Mouse (Mus musculus) frontal cortex, postnatal 10 days (tissue): ENCODE data around the gene Tbx18.

Experiments used
- DNase-seq, 2 experiments: peaks; one replicate each; pipeline ENCODE4 v3.0.0; 2022; ENCODE audit warnings: low spot score in 2 of 2, mixed read lengths in 1 of 2

The Tbx18 gene

DNA sequence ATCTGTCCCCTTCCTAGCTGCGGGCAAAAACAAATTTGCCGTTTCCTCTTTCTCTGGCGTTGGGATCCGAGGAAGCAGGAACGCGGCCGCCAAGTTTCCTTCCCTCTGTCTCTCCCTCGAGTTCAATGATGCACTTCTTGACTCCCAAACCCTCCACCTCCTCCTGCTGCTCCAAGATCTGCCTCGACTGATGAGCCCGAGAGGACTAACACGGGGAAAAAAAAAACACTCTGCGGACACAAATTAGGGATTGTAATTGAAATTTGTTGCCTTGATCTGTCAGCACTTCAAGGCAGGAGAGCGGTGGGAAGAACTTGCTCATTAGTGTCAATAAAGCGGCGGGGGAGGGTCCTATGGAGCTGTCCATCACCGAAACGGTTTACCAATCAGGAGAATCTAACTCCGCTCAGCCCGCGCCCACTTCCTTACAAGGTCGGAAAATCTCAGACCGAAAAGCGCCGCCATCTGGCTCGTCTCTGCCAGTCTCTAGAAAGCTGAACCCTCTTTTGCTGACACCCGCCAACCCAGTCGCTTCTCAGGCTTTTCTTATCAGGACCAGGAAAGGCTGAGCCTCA, at the start of gene Tbx18:
Gene Tbx18 (minus strand): TSS at position 300 of the 575 bp plus-strand sequence.
- peak in 1 of 2 experiments; percentile 48 for DNase-seq

DNA sequence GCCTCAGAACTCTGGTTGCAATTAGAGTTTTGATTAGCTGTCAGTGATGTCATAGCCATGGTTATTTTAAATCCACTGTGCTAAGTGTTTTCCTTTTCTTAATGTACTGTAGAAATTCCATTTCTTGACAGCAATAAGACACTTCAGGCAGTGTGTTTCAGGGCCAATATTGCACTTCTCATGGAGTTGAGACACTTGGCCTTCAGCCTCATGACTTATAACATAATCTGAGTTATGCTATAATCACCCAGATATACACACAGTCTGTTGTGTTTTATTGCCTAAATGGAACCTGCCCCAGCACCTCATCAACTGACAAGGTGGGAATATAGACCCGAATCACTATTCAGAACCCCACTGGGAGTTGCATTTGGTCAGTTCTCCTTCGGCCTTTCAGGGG, 42.9 kb upstream of the Tbx18 start:
- DNase-seq: no peak

DNA sequence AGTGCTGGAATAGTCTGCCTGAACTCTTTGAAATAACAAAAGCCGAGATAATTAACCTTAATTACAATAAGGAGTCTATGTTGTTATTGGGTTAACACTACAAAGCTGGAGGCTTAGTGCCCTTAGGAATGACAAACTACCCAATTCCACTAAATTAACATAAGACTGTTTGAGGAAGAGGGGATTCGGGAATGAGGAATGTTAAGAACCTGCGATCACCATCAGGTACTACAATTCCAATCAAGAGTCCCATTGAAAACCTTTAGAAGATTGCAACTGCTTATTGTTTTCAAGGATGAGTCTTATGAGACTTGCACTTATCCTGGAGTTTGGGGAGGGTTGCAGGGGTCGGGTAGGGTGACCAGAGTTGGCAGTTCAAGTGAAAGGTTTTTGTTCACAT, 24.6 kb upstream of the Tbx18 start:
- DNase-seq: no peak

DNA sequence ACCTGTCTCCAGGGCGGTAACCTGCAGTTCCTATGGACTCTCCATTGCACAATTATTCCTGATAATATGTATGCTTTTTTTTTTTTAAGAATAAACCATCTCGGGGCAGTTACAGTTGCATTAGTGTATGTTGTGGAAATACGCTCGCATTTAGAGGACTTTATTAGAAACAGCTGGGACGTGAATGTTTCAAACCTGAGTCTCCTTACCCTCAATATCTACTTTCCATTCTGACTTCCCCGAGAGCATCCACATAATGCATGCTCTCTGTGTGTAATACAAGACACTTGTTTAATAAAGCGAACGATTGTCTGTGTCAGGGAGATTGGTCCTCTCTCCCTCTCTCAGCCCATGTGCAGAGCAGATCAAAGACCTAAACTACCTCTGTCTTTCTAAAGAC, 10.5 kb upstream of the Tbx18 start:
- DNase-seq: no peak

DNA sequence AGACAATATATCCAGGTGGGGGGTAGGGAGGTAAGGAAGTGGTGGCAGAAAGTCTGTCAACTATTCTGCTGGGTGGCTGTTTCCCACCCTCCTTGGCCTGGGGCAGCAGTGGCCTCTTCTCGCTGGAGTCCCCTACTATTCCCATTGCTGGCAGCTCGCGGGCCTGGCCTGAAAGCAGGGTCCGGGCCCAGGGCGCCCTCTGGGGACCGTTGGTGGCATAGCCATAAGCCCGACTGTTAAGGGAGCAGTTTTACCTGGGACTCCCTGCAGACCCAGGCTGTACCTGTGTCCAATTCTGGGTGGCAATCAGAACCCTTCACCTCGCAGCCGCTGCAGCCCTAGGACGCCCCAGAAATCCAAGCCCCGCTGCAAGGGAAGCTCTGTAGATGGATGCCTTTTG, 9.6 kb upstream of the Tbx18 start:
- DNase-seq: peak in 1 of 2 experiments; percentile 32

DNA sequence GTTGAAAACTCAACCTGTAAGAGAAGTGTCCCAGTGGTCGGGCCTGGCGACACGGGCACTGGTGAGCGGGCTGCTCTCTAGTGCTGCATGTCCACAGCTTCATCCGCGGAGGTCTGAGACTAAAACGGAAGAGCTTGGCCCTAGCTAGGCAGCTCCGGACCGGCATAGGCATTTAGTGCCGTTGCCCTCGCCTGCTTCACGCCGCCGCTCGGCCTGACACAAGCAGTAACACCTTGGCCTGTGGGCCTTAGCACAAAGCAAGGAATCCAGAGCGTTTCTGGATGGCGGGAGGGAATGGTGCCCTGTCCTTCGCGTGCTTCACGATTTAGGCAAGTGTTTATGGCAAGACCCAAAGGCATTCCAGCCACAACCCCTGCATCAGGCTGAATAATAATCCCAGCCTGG, 9.2 kb upstream of the Tbx18 start:
- DNase-seq: no peak

DNA sequence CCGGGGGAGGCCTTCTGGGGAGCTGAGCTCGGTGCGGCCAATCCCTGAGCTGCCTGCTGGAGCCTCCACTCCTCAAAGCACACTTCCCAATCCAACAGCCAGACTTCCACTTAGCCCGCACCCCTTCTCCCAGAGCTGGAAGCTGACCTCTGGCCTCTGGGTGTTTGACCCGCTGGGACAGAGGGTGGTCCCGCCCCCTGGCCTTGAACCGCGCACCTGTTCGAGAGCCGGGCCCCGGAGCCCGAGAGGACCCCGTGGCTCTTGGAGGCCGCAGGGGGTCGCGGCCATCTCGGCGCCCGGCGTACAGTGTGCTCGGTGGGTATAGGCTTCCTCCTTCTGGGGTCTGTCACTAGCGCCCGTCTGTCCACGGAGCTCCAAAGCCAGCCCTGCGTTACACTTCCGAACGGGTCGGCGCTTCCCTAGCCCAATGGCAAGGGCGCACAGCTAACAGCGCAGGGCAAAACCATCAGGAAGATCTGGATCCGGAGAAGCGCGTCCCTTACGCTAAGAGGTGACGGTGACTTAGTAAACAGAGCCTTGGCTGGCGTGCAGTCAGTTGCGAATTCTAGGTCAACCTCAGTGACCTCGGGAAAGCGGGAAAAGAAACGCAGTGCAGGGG, 8.6 kb upstream of the Tbx18 start:
- DNase-seq: no peak

DNA sequence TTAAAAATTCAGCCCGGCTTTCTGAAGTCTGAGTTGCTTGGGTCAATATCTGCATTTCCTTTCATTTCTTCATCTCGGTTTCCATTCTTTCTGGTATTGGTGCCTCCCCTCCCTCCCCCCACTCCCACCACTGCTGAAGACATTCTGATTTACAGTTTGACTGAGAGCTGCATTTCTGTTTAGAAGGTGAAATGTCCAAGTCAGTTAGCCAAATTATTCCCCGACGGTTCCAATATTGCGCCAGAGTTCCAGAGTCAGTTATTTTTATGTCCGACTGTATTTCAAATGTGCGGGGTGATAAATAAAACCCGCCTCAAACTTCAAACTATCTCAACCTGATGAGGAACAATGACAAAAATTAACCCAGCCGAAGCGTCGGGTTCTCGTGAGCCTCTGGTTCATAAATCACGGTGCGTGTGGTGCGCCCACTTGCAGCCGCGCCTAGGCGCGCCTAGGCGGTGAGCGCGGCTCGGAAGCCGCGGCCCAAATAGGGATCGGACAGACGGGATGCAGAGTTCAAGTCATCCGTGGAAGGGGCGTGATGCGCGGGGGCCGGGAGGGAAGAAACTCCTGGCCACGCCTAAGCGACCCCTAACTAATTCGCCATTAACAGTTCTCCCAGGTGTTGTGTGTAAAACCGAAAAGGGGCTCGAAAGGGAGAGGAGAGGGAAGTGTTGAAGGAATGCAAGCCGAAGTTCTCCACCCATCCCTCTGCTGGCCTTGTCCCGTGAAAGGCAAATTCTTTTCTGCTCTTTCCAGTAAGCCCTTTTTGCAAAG, 7.9 kb upstream of the Tbx18 start:
- DNase-seq: no peak

DNA sequence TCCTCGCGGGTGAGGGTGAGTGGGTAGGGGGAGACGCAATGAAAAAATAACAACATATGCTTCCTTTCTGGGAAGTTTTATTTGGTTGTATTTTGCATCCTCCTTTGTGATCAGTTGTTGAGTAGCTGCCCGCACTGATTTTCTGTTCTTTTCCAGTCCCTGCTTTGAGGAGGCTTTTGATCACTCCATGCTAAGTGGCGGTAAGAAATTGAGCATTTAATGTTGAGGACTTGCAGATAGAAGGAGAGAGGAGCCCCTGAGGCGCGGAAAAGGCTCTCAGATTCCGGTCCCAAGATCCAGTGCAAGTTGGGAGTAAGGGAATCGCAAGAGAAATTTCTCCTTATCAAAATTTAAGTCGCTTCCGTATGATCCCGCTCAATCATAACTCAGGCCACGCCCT, 7.1 kb upstream of the Tbx18 start:
- no peak for DNase-seq

DNA sequence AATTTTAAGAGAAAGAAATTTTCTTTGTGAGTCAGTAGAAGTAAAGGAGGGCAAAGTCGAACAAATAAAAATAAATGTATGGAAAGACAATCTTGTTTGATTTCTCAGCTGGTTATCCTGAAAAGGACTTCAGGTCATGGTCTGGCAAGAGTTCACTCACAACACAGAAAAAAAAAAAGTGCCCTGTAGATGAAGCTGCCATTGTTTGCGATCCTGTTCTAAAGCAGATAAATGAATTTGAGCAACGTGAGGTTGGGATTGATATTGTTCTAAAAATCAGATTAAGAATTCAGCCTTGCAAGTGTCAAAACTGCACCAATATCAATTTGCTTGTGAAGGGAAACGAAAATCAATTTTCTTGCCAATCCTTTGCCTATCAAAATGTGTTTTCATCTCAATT, 6.2 kb upstream of the Tbx18 start:
- no peak for DNase-seq

DNA sequence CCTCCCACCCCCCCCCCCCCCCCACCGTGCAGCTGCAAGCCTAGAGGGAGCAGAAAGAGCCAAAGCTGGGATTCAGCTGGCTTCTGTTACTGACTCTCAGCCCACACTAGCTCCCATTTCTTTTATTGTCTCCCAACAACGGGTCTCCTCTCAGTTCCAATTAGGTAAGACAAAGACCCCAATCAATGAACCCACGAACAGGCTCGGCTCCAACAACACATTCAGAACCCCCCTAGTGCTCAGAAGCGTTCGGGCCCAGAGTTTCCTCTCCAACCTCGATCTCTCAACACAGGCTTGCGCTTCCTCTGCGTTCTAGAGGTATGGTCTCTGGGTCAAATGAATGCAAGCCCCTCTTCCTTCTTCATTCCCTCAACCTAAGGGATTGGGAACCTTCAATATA, 4.0 kb upstream of the Tbx18 start:
- no peak for DNase-seq

DNA sequence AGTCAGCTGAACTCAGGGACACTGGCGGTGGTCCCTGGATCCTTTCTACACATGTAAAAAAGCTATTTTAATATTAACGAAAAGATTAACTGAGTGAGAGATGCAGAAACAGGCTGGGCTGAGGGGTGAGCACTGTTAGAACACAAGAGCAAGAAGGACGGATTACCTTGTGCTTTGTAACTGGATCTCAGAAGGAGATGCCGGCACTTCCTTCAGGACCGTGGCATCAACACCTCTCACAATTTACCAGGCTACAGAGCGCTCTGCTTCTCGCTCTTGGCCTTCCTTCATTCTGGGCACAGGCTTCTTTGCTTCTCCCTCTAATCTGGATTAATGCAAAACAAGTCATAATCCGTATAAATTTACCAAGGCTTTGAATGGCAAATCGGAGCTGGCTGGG, 3.6 kb upstream of the Tbx18 start:
- no peak for DNase-seq

DNA sequence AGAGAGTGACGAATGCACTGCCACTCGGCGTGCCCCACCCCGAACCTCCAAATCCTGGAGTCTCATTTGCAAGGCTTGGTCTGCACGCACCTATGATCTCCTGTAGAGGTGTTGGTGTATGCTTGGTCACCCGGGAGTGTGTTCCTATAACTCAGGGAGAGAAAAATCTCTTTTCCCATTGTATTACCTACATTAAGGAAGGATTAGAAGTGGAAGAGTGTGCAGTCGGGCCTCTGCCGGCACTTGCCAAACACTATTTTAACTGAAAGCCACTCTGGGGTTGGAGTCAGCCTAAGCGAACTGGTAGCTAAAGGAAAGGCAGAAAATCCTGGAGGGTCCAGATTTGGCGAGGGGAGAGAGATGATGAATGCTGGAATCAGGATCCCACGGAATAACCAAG, 2.7 kb upstream of the Tbx18 start:
- no peak for DNase-seq

DNA sequence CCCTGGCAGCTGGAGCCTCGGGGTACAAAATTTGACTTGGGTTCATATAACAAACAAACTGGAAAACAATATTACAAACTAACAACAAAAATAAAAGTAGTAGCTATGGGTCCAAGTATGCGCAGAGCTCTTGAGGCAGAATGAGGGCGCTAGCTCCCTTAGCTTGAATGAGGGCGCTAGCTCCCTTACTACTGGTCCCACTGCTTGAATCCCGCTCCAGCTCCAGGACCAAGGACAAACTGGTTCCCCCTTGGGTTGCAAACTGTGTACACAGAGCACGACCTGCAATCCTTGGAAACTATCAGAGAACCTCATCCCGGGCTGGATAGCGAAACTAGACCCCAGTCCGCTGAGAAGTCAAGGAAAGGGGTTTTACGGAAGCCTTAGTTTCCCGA, 2.2 kb upstream of the Tbx18 start:
- no peak for DNase-seq

DNA sequence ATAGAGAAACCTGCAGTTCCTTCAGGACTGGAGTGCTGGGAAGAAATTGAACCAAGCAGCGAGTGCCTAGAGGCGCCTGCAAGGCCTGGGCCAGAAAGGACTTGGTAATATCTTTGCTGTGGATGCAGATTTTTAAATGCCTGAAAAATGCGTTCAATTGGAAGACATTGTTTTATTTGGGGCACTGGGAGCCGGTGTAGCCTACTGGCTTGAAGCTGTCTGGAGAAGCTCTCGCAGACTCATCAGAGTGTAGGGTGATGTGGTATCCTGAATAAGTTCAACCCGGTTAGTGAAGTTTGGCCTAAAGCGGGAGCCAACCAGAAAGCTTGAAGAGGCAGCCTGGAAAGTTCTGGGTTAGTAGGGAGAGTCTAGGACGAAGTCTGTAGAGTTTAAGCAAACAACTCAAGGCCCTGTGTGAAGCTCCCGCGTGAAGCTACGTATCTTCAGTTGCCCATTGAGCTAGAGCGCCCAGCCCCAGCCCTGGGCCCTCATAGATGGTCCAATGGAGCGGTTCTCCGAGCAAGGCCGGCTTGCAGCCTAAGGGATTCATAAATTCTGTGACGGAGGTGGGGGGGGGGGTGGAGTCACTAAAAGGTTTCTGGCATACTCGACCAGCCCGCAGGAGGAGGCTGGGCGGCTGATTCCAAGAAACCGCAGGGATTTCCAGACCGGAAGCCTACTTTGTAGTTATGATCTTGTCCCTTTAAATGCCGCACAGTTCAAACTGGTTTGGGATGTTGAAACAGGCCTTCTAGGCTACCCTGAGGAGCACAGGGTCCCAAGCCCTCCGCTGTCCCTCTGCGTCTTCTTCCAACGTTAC, 1.6 kb upstream of the Tbx18 start:
- no peak for DNase-seq

DNA sequence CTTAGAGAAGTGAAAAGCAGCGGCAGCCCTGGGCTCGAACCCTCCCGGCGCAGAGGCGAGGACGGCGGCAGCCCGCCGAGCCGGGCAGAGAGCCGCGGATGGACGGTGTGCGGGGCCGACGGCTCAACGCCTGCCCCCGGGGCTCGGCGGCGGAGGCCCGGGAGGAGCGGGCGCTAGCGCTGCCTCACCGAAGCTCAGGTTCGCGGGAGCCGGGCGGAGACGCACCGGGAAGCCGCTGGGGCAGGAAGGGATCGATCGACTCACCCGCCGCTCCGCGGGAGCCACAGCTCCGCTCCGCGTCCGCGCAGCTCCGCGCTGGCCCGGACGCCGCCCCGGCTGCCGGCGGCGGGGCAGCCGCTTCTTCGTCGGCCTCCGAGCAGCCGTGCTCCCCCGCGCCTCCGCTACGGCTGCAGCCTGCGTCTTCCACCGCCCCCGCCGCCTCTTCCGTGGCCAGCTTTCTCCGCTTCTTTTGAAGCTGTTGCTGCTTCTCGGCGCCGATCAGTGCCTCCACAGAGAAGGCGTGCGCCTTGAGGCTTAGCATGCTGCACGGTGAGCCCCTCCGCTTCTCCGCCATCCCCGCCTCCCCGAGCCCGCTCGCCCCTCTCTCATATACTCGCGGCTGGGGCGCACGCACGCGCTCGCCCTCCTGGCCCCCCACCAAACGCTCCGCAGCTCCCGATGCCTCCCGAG, 644 bp downstream of the Tbx18 start:
- peak in 1 of 2 experiments; percentile 30 for DNase-seq

DNA sequence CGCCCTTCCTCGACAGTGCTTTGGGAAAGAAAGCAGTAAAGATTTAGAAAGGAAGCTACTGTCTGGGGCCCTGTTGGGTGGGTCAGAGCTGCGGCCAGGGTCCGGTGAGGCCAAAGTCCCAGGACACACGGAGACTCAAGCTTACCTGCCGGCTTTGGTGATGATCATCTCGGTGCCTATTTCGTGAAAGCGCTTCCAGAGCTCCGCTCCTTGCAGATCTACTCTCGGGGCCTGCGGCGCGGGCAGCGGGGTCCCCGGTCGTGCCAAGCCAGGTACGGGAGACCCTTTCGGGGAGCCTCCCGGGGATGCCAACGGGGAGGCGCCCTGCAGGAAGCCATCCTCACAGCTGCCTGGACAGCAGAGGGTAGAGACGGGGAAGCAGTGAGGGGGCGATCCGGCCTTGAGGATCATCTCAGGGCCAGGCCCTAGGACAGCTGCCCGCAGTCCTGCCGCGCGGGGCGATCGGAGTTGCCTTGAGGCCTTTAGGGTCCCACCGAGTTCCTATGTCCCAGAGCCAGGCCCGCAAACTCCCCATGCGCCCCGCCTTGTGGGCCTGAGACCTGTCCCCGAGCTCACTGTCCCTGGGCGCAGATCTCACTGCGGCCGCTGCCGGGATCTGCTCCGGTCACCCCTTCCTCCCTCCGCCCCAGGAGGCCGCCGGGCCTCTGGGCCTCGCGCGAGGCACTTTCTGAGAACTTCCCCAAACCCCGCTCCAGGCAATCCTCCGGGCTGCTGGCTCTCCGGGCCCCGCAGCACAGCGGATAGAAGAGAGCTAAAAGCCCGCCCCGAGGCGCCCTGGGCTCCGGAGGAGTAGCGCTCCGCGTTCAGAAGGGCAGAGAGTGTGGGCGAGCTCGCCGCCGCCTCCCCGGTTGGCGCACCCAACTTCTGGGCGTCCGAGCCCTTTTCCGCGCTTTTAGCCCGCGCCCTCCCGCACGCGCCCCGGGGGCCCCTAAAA, 1.5 kb downstream of the Tbx18 start:
- DNase-seq: no peak

DNA sequence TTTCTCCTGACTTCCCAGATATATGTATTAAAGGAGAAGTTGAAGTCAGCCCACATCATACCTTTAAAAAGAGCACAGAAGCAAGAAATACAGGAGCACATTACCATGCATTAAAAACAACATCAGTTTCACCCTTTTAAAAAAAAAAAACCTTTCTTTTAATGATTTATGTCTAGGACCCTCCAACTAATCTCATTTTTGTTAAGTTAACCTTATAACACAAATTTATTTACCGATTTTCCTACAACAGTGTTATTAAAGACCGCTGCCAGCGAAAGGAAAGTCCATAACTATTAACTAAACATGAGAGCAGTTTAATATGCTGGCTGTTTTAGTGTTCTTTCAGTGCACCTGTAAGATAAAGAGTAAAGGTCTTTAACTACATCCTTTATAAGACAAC, 3.0 kb downstream of the Tbx18 start:
- DNase-seq: no peak

DNA sequence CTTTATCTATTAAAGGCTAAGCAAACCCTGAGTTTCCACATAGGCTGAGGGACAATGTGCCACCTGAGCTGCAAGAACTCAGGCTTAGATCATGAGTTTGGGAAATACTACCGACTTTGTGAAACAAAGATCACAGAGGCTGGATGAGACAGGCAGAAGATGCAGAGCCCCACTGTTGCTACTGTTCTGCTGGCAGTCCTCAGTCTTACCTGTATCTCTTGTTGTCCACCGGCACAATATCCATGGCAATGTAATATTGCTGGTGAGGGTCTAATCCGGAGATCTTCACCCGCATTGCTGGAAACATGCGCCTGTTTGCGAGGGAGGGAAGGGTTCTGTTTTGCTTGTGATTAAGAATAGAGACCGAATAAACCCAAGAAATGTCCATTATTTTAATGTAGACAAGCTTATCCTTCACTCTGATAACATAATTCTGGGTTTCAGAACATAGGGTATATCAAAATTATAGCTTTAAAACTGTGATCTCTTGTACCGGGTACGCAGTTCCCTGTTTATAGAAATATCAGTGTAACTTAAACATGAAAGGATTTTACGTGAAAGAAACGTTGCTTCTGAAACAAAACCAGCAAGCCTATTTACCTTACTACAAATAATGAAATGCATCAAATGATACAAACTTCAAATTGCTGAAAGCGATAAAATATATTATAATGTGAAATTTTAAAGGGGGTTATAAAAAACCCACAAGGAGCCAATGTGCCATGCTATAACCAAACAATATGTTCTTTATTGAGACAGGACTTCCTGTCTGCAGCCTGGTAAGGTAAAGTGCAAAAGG, 3.7 kb downstream of the Tbx18 start:
- no peak for DNase-seq

DNA sequence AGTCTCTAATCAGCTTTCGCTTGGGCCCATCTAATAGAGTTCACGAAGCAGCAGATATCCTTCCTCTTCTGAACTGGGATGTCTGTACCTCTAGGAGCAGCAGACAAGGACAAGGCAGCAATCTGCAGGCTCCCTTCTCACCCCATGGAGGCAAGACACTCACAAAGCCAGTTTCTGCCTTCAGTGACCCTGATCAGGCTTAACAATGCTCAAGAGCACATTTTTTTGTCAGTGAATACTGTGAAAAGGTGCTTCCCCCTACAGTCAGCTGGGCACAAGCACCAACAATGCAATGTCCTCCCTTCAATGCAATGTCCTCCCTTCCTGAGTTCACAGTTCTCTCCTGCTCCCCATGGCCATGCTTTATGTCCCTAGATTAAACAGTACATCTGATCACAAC, 9.3 kb downstream of the Tbx18 start:
- no peak for DNase-seq
